11 mouse cellular contexts compared by ENCODE assay signal in the genomic region with DNA sequence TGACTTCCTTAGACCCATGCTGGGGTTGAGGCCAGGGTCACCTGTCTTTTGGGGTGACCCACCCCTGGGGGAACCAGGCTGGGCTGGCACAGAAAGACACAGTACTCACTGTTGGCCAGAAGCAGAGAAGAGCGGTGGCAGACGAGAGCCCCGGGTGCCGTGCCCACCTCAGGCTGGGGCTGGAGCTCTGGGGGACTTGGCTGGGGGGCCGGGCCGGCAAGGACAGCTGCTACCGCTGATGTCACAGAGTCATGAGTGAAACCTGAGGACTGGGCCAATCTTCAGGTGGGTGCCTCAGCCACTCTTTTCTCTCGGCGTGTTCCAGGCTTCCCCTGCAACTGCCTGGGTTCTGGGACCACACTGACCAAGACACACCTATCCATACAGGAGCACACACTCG. TPM values are rescaled to one million over a fixed set of nuclear protein-coding genes. Genes with fewer than 3 reads are reported as not detected.
A peak's percentile ranks its signal among the peaks of the same experiment; 100 is the strongest.
DNase-seq lines count a peak whose midpoint lies in the region; ATAC-seq and TF ChIP-seq lines count a peak whose summit lies in the region.
"Had no signal": no experiment of that assay in that cellular context is flagged by ENCODE, and none has a peak within 500 bp of the region (broad histone marks: within the 10 kb centered on the region; RNA-seq: fewer than 3 reads in every experiment).

Gene Prr29 (plus strand): TSS at position 107 of the 400 bp plus-strand sequence.

- no peak for TF ChIP-seq EP300 in stomach, postnatal 0 days (optimal IDR thresholded peaks at IDR 0.05)

- no peaks in the 10 kb centered on the region for H3K9me3 ChIP-seq in hindbrain, embryonic 11.5 days (ENCODE audit: control insufficient read depth, low read length)
- no peaks in the 10 kb centered on the region for H3K9me3 ChIP-seq in hindbrain, embryonic 16.5 days (ENCODE audit: control insufficient read depth, low read length)
- H3K9me3 ChIP-seq in hindbrain, postnatal 0 days (ENCODE audit: low read length), result no peaks in the 10 kb centered on the region
- H3K9me3 ChIP-seq in stomach, postnatal 0 days (ENCODE audit: control insufficient read depth, low read length), result no peaks in the 10 kb centered on the region

- no peak for ATAC-seq in hindbrain, embryonic 11.5 days (ENCODE audit: low FRiP score)
- no peak for ATAC-seq in hindbrain, embryonic 16.5 days
- ATAC-seq in hindbrain, postnatal 0 days, result peak; percentile 12; the same call in 1 of the 2 replicates
- no peak for ATAC-seq in stomach, postnatal 0 days (ENCODE audit: low FRiP score, low TSS enrichment)

- WGBS in hindbrain, embryonic 11.5 days, result 56% methylated on average over 10 of the region's 10 CpGs
- WGBS in hindbrain, embryonic 16.5 days, result 64% methylated on average over 10 of the region's 10 CpGs
- 58% methylated on average over 10 of the region's 10 CpGs for WGBS in hindbrain, postnatal 0 days
- 41% methylated on average over 10 of the region's 10 CpGs for WGBS in stomach, postnatal 0 days

- peak within 1 kb of the TSS; percentile 28; the same call in 1 of the 2 replicates for H3K4me2 ChIP-seq in hindbrain, embryonic 11.5 days (replicated peaks; ENCODE audit: low read depth, low read length)
- H3K4me2 ChIP-seq in hindbrain, embryonic 16.5 days (ENCODE audit: low read length), result no peak within 1 kb of the TSS
- peak within 1 kb of the TSS; percentile 11; the same call in 1 of the 2 replicates for H3K4me2 ChIP-seq in hindbrain, postnatal 0 days (ENCODE audit: low read depth, low read length)
- peak within 1 kb of the TSS; percentile 20; the same call in 1 of the 2 replicates for H3K4me2 ChIP-seq in stomach, postnatal 0 days (replicated peaks; ENCODE audit: low read depth)

- H3K9ac ChIP-seq in hindbrain, embryonic 11.5 days (ENCODE audit: low read depth, low read length), result peak within 1 kb of the TSS; percentile 15; the same call in 1 of the 2 replicates
- no peak within 1 kb of the TSS for H3K9ac ChIP-seq in hindbrain, embryonic 16.5 days (ENCODE audit: low read depth, low read length)
- H3K9ac ChIP-seq in hindbrain, postnatal 0 days (replicated peaks; ENCODE audit: low read length), result no peak within 1 kb of the TSS
- peak within 1 kb of the TSS; percentile 18; the same call in 1 of the 2 replicates for H3K9ac ChIP-seq in stomach, postnatal 0 days (ENCODE audit: low read length)

- H3K27me3 ChIP-seq in hindbrain, embryonic 11.5 days (ENCODE audit: control insufficient read depth, insufficient read depth, low read length), result no peaks in the 10 kb centered on the region
- H3K27me3 ChIP-seq in hindbrain, embryonic 16.5 days (replicated peaks; ENCODE audit: control insufficient read depth, insufficient read depth, low read length), result no peaks in the 10 kb centered on the region
- no peaks in the 10 kb centered on the region for H3K27me3 ChIP-seq in hindbrain, postnatal 0 days (ENCODE audit: insufficient read depth, low read length)
- H3K27me3 ChIP-seq in stomach, postnatal 0 days (ENCODE audit: control insufficient read depth, insufficient read depth, low read length), result no peaks in the 10 kb centered on the region

- H3K27ac ChIP-seq in hindbrain, embryonic 11.5 days (ENCODE audit: low read depth, low read length), result no peak within 1 kb of the TSS
- no peak within 1 kb of the TSS for H3K27ac ChIP-seq in hindbrain, embryonic 16.5 days (ENCODE audit: low read depth, low read length)
- no peak within 1 kb of the TSS for H3K27ac ChIP-seq in hindbrain, postnatal 0 days
- H3K27ac ChIP-seq in stomach, postnatal 0 days (replicated peaks), result no peak within 1 kb of the TSS

- H3K4me1 ChIP-seq in hindbrain, embryonic 11.5 days (replicated peaks; ENCODE audit: control insufficient read depth, insufficient read depth, low read length), result peaks cover 6% of the 10 kb centered on the region; the same call in 1 of the 2 replicates
- H3K4me1 ChIP-seq in hindbrain, embryonic 16.5 days (ENCODE audit: control insufficient read depth, insufficient read depth, low read depth, low read length), result peaks cover 5% of the 10 kb centered on the region; the same call in 1 of the 2 replicates
- peaks cover 5% of the 10 kb centered on the region; the same call in 1 of the 2 replicates for H3K4me1 ChIP-seq in hindbrain, postnatal 0 days (ENCODE audit: insufficient read depth, low read length)
- no peaks in the 10 kb centered on the region; the same call in 1 of the 2 replicates for H3K4me1 ChIP-seq in stomach, postnatal 0 days (replicated peaks; ENCODE audit: control insufficient read depth, insufficient read depth)

- no peak for DNase-seq in hindbrain, embryonic 11.5 days (ENCODE audit: low spot score)
- no peak for DNase-seq in thymus, postnatal 0 days (ENCODE audit: low spot score)
- DNase-seq in thymus, postnatal 36 days, result no peak
- no peak for DNase-seq in hindbrain, postnatal 0 days (ENCODE audit: low spot score)
- no peak for DNase-seq in stomach, postnatal 0 days (ENCODE audit: low spot score)
- no peak for DNase-seq in retina, postnatal 1 day
- DNase-seq in cerebellum, adult 18-20 months, result no peak
- DNase-seq: spleen, adult 18-20 months had no signal

- TF ChIP-seq CTCF in hindbrain, postnatal 0 days (IDR thresholded peaks at IDR 0.05; ENCODE audit: low read depth), result no peak
- no peak for TF ChIP-seq CTCF in stomach, postnatal 0 days (IDR thresholded peaks at IDR 0.05; ENCODE audit: low read depth)

- H3K36me3 ChIP-seq in hindbrain, embryonic 11.5 days (ENCODE audit: control insufficient read depth, insufficient read depth, low read length), result no peaks in the 10 kb centered on the region
- no peaks in the 10 kb centered on the region for H3K36me3 ChIP-seq in hindbrain, embryonic 16.5 days (ENCODE audit: control insufficient read depth, insufficient read depth, low read length)
- no peaks in the 10 kb centered on the region for H3K36me3 ChIP-seq in hindbrain, postnatal 0 days (ENCODE audit: insufficient read depth, low read length)
- no peaks in the 10 kb centered on the region for H3K36me3 ChIP-seq in stomach, postnatal 0 days (ENCODE audit: control insufficient read depth, insufficient read depth, low read length)

- no peak within 1 kb of the TSS for H3K4me3 ChIP-seq in hindbrain, embryonic 11.5 days (ENCODE audit: low read depth, low read length)
- H3K4me3 ChIP-seq in hindbrain, embryonic 16.5 days (ENCODE audit: low read length), result no peak within 1 kb of the TSS
- no peak within 1 kb of the TSS for H3K4me3 ChIP-seq in hindbrain, postnatal 0 days (ENCODE audit: low read length)
- H3K4me3 ChIP-seq in stomach, postnatal 0 days (ENCODE audit: low read depth, low read length), result no peak within 1 kb of the TSS

RNA-seq across cellular contexts. Expression of gene Prr29, which starts in this region (rescaled TPM):
- not detected in 2 replicates for polyA plus RNA-seq in hindbrain, embryonic 11.5 days (2014; fragmentation: Nextera tagmentation; extraction: Ambion mirVana)
- polyA plus RNA-seq in hindbrain, embryonic 16.5 days (2015; fragmentation: Nextera tagmentation; extraction: Ambion mirVana), result not detected in 2 replicates
- polyA plus RNA-seq in thymus, postnatal 0 days (2015; fragmentation: Nextera tagmentation; extraction: Ambion mirVana), result 31.2 and 33.1 TPM in 2 replicates
- not detected in 2 replicates for total RNA-seq in hindbrain, postnatal 0 days (2014; rRNA removed)
- polyA plus RNA-seq in hindbrain, postnatal 0 days (2015; fragmentation: Nextera tagmentation; extraction: Ambion mirVana), result not detected in 2 replicates
- polyA plus RNA-seq in stomach, postnatal 0 days (2015; fragmentation: Nextera tagmentation; extraction: Ambion mirVana), result 0.23 and 0.41 TPM in 2 replicates
- total RNA-seq: granulocyte monocyte progenitor cell, adult 5-6 weeks; left cerebral cortex, adult 18-20 months had no signal

Comparison
In these comparisons a context has a peak if more than half of its experiments do, and no peak if none do; other contexts are left out.
1. RNA of gene Prr29 (polyA plus RNA-seq): 31.2 to 33.1 TPM in thymus, postnatal 0 days; 0.23 to 0.41 TPM in stomach, postnatal 0 days, not detected in hindbrain, postnatal 0 days, not detected in hindbrain, embryonic 11.5 days and not detected in hindbrain, embryonic 16.5 days; every median in the first group is over 10 times any median in the second.
2. H3K9ac ChIP-seq: peak in hindbrain, embryonic 11.5 days (single experiment) and stomach, postnatal 0 days (single experiment); none in hindbrain, embryonic 16.5 days (single experiment) and hindbrain, postnatal 0 days (single experiment).
3. Peak in ATAC-seq and H3K4me2 ChIP-seq in hindbrain, postnatal 0 days; RNA of the gene not detected or under 1 TPM.